Mouse (Mus musculus) G1E (cell line): ENCODE measurements at regions not wholly inside any gene's neighbourhood (a gene's known extent, or its start where the extent isn't known, plus 50 kb on each side); places are given as distances from the start of the nearest gene placed in this dataset.

Source experiments
- CTCF ChIP-seq: IDR thresholded peaks from 2 replicates; pipeline ENCODE4 v1.5.1; 2012; ENCODE audit warnings: low read depth, low read length, inconsistent platforms, mixed read lengths
- GATA2 ChIP-seq: IDR thresholded peaks from 2 replicates; pipeline ENCODE4 v1.6.1; 2012; ENCODE audit warnings: low read depth, low read length, inconsistent platforms, borderline replicate concordance
- POLR2AphosphoS5 ChIP-seq: IDR thresholded peaks from 2 replicates; pipeline ENCODE4 v1.6.1; 2012; ENCODE audit warnings: low read depth, low read length, inconsistent platforms; ENCODE audit not compliant: insufficient replicate concordance
- TAL1 ChIP-seq: conservative IDR thresholded peaks from 2 replicates; pipeline ENCODE4 v1.6.1; 2012; ENCODE audit warnings: low read depth, low read length, inconsistent platforms, mixed read lengths

DNA sequence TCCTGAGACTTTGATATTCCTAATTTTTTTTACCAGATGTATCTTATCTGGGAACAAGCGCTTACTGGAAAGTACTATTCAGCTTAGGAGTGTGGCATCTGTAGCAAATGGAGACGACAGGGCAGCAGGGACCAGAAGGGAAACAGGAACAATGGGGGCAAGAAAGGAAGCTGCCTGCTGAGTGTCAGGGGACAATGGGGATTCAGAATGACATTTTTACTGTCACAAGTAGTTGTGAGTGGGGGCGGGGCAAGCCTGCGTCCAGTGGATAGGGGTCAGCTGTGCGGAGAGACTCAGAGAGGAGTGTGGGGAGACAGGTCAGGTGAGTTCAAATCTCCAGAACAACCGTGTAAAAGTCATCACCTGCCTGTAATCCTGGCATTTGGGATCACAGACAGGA is 52.3 kb upstream of the Tbl1xr1 start:
- no peak for TF ChIP-seq CTCF
- no peak for TF ChIP-seq GATA2
- no peak for TF ChIP-seq POLR2AphosphoS5
- no peak for TF ChIP-seq TAL1
